Mouse (Mus musculus) hindbrain, embryonic 10.5 days (tissue): ENCODE measurements at regions not wholly inside any gene's neighbourhood (a gene's known extent, or its start where the extent isn't known, plus 50 kb on each side); places are given as distances from the start of the nearest gene placed in this dataset.

ENCODE experiments used
- DNase-seq: peaks from one replicate; pipeline ENCODE4 v3.0.0-alpha.2; 2017; ENCODE audit warnings: low spot score
- H3K27ac ChIP-seq: fragments of 300-500 bp; sonication (generic); 2 replicates; pipeline ENCODE4 v1.5.1; 2016; ENCODE audit warnings: mild to moderate bottlenecking, moderate library complexity
- H3K27me3 ChIP-seq: fragments of 300-500 bp; sonication (generic); 2 replicates; pipeline ENCODE4 v1.6.1; 2016; ENCODE audit warnings: mild to moderate bottlenecking; ENCODE audit not compliant: poor library complexity, insufficient read depth, severe bottlenecking
- H3K36me3 ChIP-seq: fragments of 300-500 bp; sonication (generic); 2 replicates; pipeline ENCODE4 v1.6.1; 2016; ENCODE audit warnings: mild to moderate bottlenecking, moderate library complexity
- H3K4me1 ChIP-seq: fragments of 300-500 bp; sonication (generic); replicated peaks from 2 replicates; pipeline ENCODE4 v1.6.1; 2016; ENCODE audit warnings: mild to moderate bottlenecking
- H3K4me3 ChIP-seq: fragments of 300-500 bp; sonication (generic); 2 replicates; pipeline ENCODE4 v1.5.1; 2016; ENCODE audit warnings: mild to moderate bottlenecking, moderate library complexity
- H3K9me3 ChIP-seq: fragments of 300-500 bp; sonication (generic); 2 replicates; pipeline ENCODE4 v1.6.1; 2016; ENCODE audit warnings: mild to moderate bottlenecking, moderate library complexity
- WGBS: fragments of 180-500 bp; shearing (Covaris S2); methylation state at CpG from one replicate; pipeline ENCODE4 v1.1.7; 2016; 5-methylcytosine and 5-hydroxymethylcytosine counted together

DNA sequence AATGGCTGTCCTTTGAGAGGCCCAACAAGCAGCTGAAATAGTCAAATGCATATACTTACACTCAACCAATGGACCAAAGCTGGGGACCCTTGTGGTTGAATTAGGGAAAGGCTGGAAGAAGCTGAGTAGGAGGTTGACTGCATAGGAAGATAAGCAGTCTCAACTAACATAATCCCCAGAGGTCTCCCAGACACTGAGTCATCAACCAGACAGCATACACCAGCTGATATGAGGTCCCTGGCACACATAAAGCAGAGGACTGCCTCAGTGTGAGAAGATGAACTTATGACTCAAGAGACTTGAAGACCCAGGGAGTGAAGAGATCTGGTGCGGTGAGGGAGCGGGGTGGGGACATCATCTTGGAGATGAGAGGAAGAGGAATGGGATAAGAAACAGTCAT, 863.8 kb downstream of the Nap1l3 start:
- 97% methylated on average over 2 of the region's 2 CpGs for WGBS
- Histone ChIP-seq H3K9me3 (no peaks in the 10 kb centered on the region), H3K27me3 (no peaks in the 10 kb centered on the region), H3K4me3 (no peak overlapping the region), H3K4me1 (no peaks in the 10 kb centered on the region), H3K36me3 (no peaks in the 10 kb centered on the region), H3K27ac (no peak overlapping the region)
- DNase-seq, result no peak

DNA sequence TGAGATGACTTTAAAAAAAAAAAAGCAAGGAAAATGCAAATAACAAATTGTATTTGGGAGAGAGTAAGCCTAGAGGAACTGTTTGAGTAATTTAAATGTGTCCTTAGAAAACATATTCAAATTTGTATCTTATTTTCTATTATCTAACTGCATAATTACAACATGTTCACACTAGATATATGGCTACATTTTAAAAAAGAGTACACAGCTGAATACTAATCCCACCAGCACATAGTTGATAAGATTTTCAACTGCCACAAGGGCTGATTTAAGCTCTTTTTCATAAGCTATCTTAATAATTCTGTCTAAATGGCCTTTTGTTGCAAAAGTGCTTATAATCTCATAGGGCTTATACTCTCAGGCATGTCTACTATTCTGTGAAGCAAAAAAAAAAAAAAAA, 877.4 kb downstream of the Nap1l3 start:
- no peaks in the 10 kb centered on the region for H3K36me3 ChIP-seq
- no peaks in the 10 kb centered on the region for H3K4me1 ChIP-seq
- H3K27ac ChIP-seq, result no peak overlapping the region
- no peak overlapping the region for H3K4me3 ChIP-seq
- no peaks in the 10 kb centered on the region for H3K27me3 ChIP-seq
- DNase-seq, result no peak
- no peaks in the 10 kb centered on the region for H3K9me3 ChIP-seq

DNA sequence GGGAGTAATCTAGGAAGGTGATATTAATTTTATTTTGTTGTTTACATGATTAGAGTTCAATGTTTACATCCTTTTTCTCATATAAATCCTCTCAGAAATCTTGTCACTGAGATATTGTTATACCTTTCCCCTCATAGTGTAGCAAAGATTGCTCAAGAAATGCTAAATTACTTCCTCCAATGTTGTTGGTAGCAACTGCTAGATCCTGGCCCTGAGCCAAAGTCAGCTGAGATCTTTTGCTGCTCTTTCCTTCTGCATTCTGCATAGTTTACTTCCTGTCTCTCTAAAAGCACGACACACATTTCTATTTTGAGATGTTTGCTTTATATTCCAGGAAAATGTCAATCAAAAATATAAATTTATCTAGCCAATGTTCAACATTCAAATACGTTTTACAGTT, 899.5 kb downstream of the Nap1l3 start:
- no peak overlapping the region for H3K4me3 ChIP-seq
- 40% methylated on average over 2 of the region's 2 CpGs for WGBS
- no peak for DNase-seq
- no peak overlapping the region for H3K27ac ChIP-seq
- H3K9me3 ChIP-seq, result no peaks in the 10 kb centered on the region
- H3K27me3 ChIP-seq, result no peaks in the 10 kb centered on the region
- no peaks in the 10 kb centered on the region for H3K36me3 ChIP-seq
- H3K4me1 ChIP-seq, result no peaks in the 10 kb centered on the region

DNA sequence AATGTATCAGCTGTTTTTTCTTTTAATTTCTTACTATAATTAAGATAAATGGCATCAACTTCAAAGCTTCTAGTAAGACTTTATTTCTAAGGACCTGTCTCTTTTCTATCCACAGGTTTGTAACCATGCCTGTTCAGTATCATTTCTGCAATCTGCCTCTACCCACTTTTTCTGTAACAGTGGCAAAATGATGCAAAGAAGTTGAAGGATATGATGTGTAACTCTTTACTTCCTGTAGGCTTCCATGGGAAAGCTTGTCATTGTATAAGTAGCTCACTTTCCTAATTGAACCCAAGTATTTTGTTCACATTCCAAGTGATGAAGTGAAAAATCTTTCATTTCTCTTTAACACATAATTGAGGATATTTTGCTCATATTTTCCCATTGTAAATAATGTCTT, 900.0 kb downstream of the Nap1l3 start:
- Histone ChIP-seq H3K27ac (no peak overlapping the region), H3K4me3 (no peak overlapping the region), H3K4me1 (no peaks in the 10 kb centered on the region), H3K36me3 (no peaks in the 10 kb centered on the region), H3K9me3 (no peaks in the 10 kb centered on the region), H3K27me3 (no peaks in the 10 kb centered on the region)
- DNase-seq, result no peak

DNA sequence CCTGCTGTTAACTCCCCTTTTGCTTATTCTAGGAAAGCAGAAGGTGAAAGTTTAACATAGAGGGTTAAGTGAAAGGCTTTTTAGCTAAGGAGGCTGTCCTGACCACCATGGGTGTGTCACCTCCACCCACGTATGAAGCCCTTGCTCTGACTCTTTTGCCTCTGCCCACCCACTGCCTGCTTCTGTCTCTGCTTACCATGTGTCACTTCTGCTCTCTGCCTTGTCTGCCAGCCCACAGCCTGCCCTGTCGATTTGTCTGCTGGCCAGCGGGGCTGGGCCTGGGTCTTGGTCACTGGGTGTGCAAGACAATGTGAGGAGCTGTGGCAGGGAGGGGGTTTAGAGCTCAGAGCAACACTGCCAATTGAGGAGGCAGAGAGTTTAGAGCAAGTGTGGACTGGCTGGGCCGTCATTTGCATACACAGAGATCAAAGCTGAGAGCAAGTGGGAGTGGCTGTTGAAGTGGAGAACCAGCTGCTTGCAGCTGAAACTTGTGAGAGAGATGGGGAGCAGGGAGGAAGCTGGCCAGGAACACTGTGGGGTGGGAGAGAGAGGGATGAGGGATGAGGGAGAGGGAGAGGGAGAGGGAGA, 917.7 kb downstream of the Nap1l3 start:
- peak; percentile 15 for DNase-seq
- H3K9me3 ChIP-seq, result no peaks in the 10 kb centered on the region
- H3K4me1 ChIP-seq, result no peaks in the 10 kb centered on the region
- H3K4me3 ChIP-seq, result no peak overlapping the region
- 15% methylated on average over 4 of the region's 4 CpGs for WGBS
- H3K36me3 ChIP-seq, result no peaks in the 10 kb centered on the region
- no peak overlapping the region for H3K27ac ChIP-seq
- H3K27me3 ChIP-seq, result no peaks in the 10 kb centered on the region

DNA sequence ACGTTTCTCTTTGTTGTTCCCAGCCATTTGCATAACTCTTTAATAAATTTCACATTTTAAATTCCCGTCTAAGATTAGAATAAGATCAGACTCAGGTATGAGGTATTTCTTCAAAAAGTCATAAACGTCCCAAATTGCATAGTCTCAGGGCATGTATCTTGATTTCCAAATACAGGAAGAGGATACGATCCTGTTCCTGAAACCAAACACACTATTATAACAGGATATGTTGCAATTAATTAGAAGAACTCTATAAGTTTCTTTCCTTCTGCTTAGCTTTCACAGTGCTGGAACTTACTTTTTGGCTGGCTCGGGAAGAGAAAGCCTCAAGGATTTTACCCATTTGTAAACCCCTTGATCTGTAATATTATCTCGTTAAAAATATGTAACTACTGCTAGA, 968.1 kb downstream of the Nap1l3 start:
- no peak for DNase-seq
- WGBS, result 86% methylated on average over 6 of the region's 6 CpGs
- H3K27me3 ChIP-seq, result no peaks in the 10 kb centered on the region
- no peaks in the 10 kb centered on the region for H3K4me1 ChIP-seq
- no peak overlapping the region for H3K4me3 ChIP-seq
- H3K27ac ChIP-seq, result no peak overlapping the region
- no peaks in the 10 kb centered on the region for H3K9me3 ChIP-seq
- no peaks in the 10 kb centered on the region for H3K36me3 ChIP-seq
